Mouse (Mus musculus): ENCODE data around the gene Amigo1.

Amigo1 gene

DNA sequence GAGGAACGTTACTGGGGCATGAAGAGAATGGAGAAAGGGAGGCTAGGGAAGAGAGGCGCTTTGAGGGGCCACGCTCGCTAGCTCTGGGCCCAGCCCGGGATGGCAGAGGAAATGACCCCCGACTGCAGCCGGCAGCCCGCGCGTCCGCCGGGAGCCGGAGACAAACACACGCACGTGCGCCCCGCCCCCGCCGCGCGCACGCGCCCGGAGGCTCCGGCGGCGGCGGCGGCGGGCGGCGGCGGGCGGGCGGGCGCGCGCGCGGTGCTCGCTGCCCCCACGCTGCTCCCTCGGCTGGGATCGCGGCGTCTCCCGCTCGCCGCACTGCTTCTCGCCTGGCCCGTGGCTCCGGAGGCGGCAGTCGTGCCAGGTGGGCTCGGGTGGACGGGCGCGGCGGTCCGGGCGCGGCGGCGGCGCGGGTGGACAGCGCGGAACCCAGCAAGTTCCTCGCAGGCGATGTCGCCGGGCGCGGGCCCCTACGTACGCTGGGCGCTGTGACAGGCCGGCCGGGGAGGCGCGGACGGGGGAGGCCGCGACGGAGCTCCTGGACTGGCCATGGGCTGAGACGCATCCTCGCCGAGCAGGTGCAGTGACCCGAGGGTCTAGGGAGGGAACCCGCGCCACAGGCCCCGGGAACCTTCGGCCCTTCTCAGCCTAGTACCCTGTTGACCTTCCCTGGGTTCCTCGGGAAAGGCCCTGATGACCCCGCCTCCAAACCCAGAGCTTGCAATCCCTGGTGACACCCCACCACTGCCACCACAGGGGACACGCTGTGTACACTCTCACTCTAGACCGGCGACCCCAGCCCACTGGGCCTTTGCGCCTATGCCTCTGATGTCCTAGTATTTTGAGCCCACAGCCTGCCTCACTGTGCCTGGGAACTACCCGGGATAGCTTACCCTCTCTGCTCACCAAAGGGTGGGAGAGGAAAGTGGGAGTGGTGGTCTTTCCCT, at the start of gene Amigo1:
Gene Amigo1 (plus strand): TSS at position 238 of the 950 bp plus-strand sequence.
- peak; percentile 68 to 76 for DNase-seq

- no peak for DNase-seq
Measured at GRCm38 (mm10) chr3:108139113-108139512, 47.0 kb upstream of the Amigo1 start.

- DNase-seq: no peak
Measured at GRCm38 (mm10) chr3:108140786-108141185, 45.3 kb upstream of the Amigo1 start.

GRCm38 (mm10) chr3:108145534-108146445, 40.3 kb upstream of the Amigo1 start, which contains the start of gene Gnai3:
Gene Gnai3, minus strand, starts transcription at chr3:108146146.
- DNase-seq: peak; percentile 92 to 95

DNA sequence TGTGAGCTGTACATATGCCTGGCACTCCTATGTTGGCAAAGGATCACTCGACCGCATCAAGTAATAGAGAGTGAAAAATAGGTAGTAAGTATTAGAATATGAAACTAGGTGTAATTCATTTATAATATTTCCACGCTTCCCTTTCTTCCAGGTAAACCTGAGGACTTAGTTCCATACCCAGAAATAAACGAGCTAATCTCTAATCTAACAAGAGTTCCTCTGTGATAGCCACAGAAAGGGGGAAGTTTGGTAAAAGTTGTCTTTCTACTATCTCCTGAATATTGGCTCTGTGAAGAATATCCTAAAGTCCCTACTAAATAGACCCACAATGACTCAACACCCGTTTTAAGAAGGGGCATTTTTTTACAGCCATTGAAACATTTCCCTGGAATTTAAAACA, 39.5 kb upstream of the Amigo1 start:
- no peak for DNase-seq

DNA sequence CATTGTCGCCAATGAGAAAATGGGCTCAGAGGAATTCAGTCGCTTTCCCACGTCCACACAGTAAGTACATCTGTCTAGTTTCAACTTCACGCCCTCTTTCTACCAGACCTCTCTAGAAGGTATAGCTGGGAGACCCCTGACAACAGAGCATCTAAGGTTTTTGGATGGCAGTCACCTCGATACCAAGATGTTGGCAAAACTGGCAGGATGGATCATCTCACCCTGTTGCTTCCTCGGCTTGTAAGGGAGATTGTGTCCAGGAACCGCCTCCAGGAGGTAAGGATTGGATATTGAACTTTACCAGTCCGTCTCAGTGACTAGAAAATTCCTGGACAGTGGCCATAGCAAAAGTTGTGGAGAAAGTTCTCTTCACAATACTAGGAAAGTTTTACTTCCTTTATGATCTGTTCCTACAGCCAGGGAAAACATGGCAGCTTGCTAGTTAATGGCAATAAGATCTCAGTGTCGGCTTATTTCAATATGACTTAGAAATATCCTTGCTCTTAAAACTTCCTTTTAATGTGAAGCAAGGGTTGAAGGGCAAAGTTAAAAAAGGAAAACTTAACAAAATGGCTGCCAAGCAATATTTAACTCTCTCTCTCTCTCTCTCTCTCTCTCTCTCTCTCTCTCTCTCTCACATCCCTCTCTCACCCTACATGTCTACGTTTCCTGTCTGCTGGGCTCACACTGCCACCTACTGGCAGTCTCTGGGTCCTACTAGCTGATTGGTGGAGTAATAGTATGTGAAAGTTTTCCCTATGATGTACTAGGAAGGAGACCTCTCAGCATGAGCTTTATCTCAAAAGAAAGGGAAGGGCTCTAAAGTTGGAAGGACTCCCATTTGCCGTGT, 38.5 kb upstream of the Amigo1 start:
- peak; percentile 95 to 96 for DNase-seq

- no peak for DNase-seq
Measured at GRCm38 (mm10) chr3:108152290-108152689, 33.8 kb upstream of the Amigo1 start.

GRCm38 (mm10) chr3:108154656-108155055, 31.5 kb upstream of the Amigo1 start, which contains the start of gene Gpr61:
Gene Gpr61, minus strand, starts transcription at chr3:108154882.
- no peak for DNase-seq

DNA sequence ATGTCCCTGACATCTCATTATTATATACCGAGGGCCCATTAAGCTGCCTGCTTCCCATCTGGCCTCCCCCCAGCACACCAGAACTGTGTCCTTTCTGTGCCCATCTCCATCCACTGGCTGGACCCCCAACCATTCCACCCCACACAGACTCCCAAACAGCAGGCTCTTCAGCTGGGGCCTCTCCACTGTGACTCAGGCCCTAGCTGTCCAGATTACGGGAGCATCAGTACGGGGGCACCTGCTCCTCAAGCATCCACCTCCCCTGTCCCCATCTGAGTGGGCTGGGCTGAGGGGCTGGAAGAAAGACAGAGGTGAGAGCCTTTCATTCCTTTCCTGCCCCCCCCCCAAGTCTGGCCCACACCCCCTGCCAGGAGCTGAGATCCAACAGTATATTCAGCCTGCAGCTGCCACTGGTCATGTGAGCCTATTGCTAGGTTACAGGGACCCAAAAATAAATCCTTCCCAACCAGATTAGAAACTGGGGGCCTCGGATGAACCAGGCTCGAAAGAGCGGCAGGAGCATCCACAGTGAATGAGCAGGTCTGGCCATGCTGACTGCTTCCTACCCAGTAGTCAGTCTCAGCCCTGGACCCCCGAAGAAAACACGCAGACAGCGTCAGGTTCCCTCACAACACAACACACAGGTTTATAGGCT, 27.6 kb upstream of the Amigo1 start:
- no peak for DNase-seq

DNA sequence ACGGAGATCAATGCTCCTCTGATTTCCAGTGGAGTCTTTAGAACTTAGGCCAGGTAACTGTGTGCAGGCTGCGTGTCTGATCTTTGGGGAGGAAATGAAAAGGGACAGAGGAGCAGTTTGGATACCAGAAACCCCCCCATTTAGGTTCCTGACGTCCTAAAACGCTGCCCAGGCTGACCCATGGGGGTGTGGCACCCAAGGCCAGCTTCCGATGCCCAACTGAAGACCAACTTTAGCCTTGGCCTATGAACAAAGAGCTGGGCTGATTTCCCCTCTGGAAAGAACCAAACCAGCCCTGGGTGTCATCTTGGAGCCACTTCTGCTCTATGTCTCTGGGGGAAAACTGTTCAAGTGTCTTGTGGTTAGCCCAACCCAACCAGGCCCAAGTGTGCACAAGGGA, 22.0 kb upstream of the Amigo1 start:
- DNase-seq: no peak

DNA sequence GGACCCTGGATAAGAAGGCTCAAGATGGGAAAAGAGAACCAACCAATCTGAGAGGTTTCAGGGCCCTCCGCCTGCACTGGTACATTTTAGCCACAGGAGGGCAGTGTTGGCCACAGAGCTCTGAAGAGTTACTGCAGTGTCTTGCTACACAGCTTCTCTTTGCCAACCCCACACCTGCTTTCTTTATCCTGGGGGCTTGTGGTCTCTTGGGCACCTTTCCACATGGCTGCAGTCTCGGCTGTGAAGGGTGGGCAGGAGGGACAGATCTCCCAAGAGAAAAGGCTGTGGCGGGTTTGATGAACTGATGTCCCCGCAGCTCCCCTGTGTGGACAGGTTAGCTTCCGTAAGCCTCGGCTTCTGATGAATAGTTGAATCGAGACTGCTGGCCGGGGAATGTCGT, 21.3 kb upstream of the Amigo1 start:
- DNase-seq: peak; percentile 85 to 87

GRCm38 (mm10) chr3:108165532-108166315, 20.4 kb upstream of the Amigo1 start:
- peak in 1 of 2 experiments; percentile 32 for DNase-seq

- peak; percentile 74 to 83 for DNase-seq
Measured at GRCm38 (mm10) chr3:108166486-108167211, 19.5 kb upstream of the Amigo1 start.

- peak; percentile 39 to 54 for DNase-seq
Measured at GRCm38 (mm10) chr3:108167499-108167898, 18.6 kb upstream of the Amigo1 start.

GRCm38 (mm10) chr3:108169199-108169598, 16.9 kb upstream of the Amigo1 start:
- DNase-seq: no peak

DNA sequence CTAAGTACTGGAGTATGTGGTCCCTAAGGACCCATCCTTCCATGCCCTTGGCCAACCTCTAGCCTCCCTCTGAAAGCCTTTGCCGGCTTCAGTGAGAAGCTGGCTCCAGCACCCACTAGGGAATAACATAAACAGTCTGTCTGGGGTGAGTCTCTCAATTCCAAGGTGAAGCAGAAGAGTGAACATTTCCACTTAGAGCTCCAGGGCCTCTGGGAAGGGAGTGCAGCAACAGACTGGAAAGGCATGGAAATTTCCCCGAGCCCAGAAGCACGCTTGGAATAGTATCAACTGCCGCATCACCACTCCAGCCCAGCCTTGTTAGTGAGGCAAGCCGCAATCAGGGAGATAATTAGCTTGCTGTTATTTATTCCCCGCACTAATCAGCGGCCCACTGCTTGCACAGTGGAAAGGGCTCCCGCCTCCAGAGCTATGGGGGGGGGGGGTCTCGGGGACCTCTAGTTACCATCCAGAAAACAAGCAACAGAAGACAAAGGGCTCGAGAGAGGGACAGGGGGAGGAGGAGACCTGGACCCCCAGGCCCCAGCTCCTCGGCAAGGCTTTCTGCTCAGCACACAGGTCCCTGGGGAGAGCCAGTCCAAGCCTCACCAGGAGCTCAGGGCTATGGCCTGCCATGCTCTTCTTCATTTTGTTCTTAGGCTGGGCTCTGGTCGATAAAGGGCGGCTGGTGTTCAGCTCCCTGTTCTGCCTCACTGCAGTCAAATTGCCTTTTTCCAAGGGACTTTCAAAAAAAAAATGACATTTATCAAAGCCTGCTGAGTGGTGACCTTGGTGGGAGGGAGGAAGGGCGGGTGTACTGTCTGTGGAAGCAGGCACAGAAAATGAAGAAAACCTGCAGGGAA, 11.2 kb upstream of the Amigo1 start:
- peak; percentile 56 to 62 for DNase-seq

- DNase-seq: peak; percentile 69 to 76
Measured at GRCm38 (mm10) chr3:108178756-108179715, 7.1 kb upstream of the Amigo1 start.

- DNase-seq: no peak
Measured at GRCm38 (mm10) chr3:108180514-108180913, 5.6 kb upstream of the Amigo1 start.

Measured in kidney, postnatal 4 days (tissue).